Mouse (Mus musculus): Measurements from ENCODE around the gene Slc11a2. TPM values are rescaled to one million over a fixed set of nuclear protein-coding genes. Genes with fewer than 3 reads are reported as not detected.

The Slc11a2 gene
- 10 to 100 TPM; 65.3 to 71.9 TPM for total RNA-seq (2023)

GRCm38 (mm10) chr15:100424396-100425122 lies at the start of gene Slc11a2:
Gene Slc11a2 (minus strand): TSS chr15:100425072.

GRCm38 (mm10) chr15:100468295-100469188 lies 43.7 kb upstream of the Slc11a2 start, which contains the start of gene Letmd1:
Gene Letmd1 (plus strand): TSS chr15:100469023.

GRCm38 (mm10) chr15:100421758-100422197 lies 3.1 kb downstream of the Slc11a2 start, which contains the start of gene Gm5475:
Gene Gm5475 (plus strand): TSS chr15:100422147.

DNA sequence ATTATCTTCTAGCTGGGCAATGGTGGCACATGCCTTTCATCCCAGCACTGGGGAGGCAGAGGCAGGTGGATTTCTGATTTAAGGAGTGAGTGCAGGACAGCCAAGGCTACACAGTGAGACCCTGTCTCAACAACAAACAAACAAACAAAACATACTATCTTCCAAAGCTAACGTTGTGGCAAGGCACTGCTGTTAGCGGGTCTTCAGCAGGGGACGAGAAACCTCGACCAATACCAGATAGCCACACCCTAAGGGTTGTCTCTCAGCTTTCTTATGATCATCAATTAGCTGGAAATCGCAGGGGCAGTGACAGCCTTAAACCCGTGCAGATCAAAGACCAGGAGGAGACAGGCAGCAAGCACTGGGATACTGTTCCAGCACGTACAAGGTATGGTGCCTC lies 60.6 kb downstream of the Slc11a2 start, which contains the start of gene Higd1c:
Gene Higd1c, plus strand, starts transcription at position 301 of the 400 bp plus-strand sequence.

DNA sequence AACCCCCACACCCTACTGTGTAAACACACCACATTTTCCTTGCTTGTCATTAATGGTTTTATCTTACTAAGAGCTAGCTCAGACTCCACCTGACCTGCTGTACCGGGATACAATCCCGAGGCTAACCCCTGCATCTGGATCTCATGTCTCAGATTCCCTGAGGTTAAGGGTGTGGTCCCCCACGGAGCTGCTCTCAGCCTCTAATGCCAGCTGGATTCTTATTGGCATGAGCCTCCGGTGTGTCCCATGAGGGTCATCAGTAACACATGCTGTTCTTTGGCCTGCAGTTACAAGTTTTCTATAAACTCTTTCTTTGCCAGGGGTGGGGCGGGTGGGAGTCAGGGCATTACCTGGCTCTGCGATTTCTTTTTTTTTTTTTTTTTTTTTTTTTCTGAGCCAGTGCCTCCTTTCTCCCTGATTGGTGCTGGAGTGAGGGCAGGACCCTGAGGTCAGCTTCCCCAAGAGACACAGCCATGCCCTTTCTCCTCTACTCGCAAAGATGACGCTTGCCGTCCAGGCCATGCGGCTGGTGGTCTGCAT lies 72.1 kb downstream of the Slc11a2 start, which contains the start of the genes Methig1 and Mettl7a2:
Gene Methig1, plus strand, starts transcription at position 439 of the 540 bp plus-strand sequence.
Gene Mettl7a2, plus strand, starts transcription at position 490 of the 540 bp plus-strand sequence.

Other genes with a start within 250 kb of the Slc11a2 start
- gene Atf1, start 197.3 kb downstream of the Slc11a2 start, total RNA-seq (2023): 10 to 100 TPM; 90.9 to 92.3 TPM
- not detected for gene Tmprss12, start 144.2 kb downstream of the Slc11a2 start, total RNA-seq (2023)
- 10 to 100 TPM; 23.5 to 26.5 TPM for gene Mettl7a1, start 120.9 kb downstream of the Slc11a2 start, total RNA-seq (2023)
- gene Mettl7a3, start 90.1 kb downstream of the Slc11a2 start, total RNA-seq (2023): under 1 TPM in 1 of 2 experiments, not detected in 1; 0.62 TPM
- 1 to 10 TPM in 1 of 2 experiments, not detected in 1; 1.7 TPM for gene Methig1, start 71.9 kb downstream of the Slc11a2 start, total RNA-seq (2023)
- under 1 TPM; 0.50 to 0.96 TPM for gene Mettl7a2, start 71.9 kb downstream of the Slc11a2 start, total RNA-seq (2023)
- gene Higd1c, start 60.5 kb downstream of the Slc11a2 start, total RNA-seq (2023): not detected
- gene Gm5475, start 2.9 kb downstream of the Slc11a2 start, total RNA-seq (2023): not detected
- 10 to 100 TPM; 46.4 to 47.3 TPM for gene Letmd1, start 44.0 kb upstream of the Slc11a2 start, total RNA-seq (2023)
- 1 to 10 TPM; 6.6 to 7.3 TPM for gene Csrnp2, start 70.4 kb upstream of the Slc11a2 start, total RNA-seq (2023)
- gene Tfcp2, start 126.9 kb upstream of the Slc11a2 start, total RNA-seq (2023): 10 to 100 TPM; 10.3 to 13.3 TPM
- gene Pou6f1, start 174.9 kb upstream of the Slc11a2 start, total RNA-seq (2023): 10 to 100 TPM; 46.0 to 64.0 TPM
- gene Dazap2, start 190.3 kb upstream of the Slc11a2 start, total RNA-seq (2023): 100 to 1,000 TPM; 357 to 372 TPM
- gene Smagp, start 211.9 kb upstream of the Slc11a2 start, total RNA-seq (2023): 1 to 10 TPM; 7.2 to 7.3 TPM
- gene Bin2, start 244.5 kb upstream of the Slc11a2 start, total RNA-seq (2023): 100 to 1,000 TPM; 415 to 448 TPM